9 mouse cellular contexts compared by ENCODE assay signal in genomic region chr19:29371284-29372081, GRCm38 (mm10). TPM values are rescaled to one million over a fixed set of nuclear protein-coding genes. Genes with fewer than 3 reads are reported as not detected.
DNase-seq lines count a peak whose midpoint lies in the region; ATAC-seq lines count a peak whose summit lies in the region.
"Had no signal": no experiment of that assay in that cellular context is flagged by ENCODE, and none has a peak within 500 bp of the region (broad histone marks: within the 10 kb centered on the region; RNA-seq: fewer than 3 reads in every experiment).

No protein-coding gene starts in this region.

- no peak for ATAC-seq in heart, embryonic 16.5 days (replicated peaks; ENCODE audit: extremely low read depth, insufficient read depth, low FRiP score)
- no peak for ATAC-seq in heart, embryonic 11.5 days (replicated peaks; ENCODE audit: insufficient number of reproducible peaks, low FRiP score, low TSS enrichment)
- ATAC-seq in liver, embryonic 15.5 days (ENCODE audit: insufficient read depth), result no peak
- ATAC-seq: Patski had no signal

- H3K4me3 ChIP-seq in heart, embryonic 16.5 days (ENCODE audit: low read length), result peak overlapping the region; percentile 24
- no peak overlapping the region for H3K4me3 ChIP-seq in heart, embryonic 11.5 days (ENCODE audit: low read depth, low read length)
- peak overlapping the region; percentile 34 for H3K4me3 ChIP-seq in liver, embryonic 15.5 days (replicated peaks)

- no peaks in the 10 kb centered on the region for H3K27me3 ChIP-seq in heart, embryonic 16.5 days (ENCODE audit: control insufficient read depth, insufficient read depth, low read length)
- no peaks in the 10 kb centered on the region for H3K27me3 ChIP-seq in heart, embryonic 11.5 days (ENCODE audit: control insufficient read depth, insufficient read depth, low read length)
- no peaks in the 10 kb centered on the region for H3K27me3 ChIP-seq in liver, embryonic 15.5 days
- H3K27me3 ChIP-seq: Patski had no signal

- peak; percentile 64 for DNase-seq in A20 (ENCODE audit: low read depth, low spot score)
- DNase-seq in Muller cell, postnatal 12 days (ENCODE audit: inconsistent ontology term), result peak; percentile 27
- DNase-seq in cerebellum, postnatal 14 days, result no peak
- DNase-seq in right cerebral cortex, adult 18-20 months, result no peak
- no peak for DNase-seq in spleen, postnatal 36 days (ENCODE audit: low spot score in 2 of 2)

- 0 out of 2 replicates have a peak overlapping the region, but pooled peaks have one; percentile 10 for H3K27ac ChIP-seq in heart, embryonic 16.5 days (ENCODE audit: low read length)
- no peak overlapping the region for H3K27ac ChIP-seq in heart, embryonic 11.5 days (ENCODE audit: low read depth, low read length)
- peak overlapping the region; percentile 51 for H3K27ac ChIP-seq in liver, embryonic 15.5 days (replicated peaks)

- no peaks in the 10 kb centered on the region for H3K36me3 ChIP-seq in heart, embryonic 16.5 days (ENCODE audit: control insufficient read depth, insufficient read depth)
- no peaks in the 10 kb centered on the region for H3K36me3 ChIP-seq in heart, embryonic 11.5 days (ENCODE audit: control insufficient read depth, insufficient read depth, low read length)
- H3K36me3 ChIP-seq in liver, embryonic 15.5 days (replicated peaks), result no peaks in the 10 kb centered on the region

- WGBS in heart, embryonic 16.5 days, result 75% methylated on average over 18 of the region's 18 CpGs
- 78% methylated on average over 18 of the region's 18 CpGs for WGBS in heart, embryonic 11.5 days (ENCODE audit: insufficient replicate concordance)
- 60% methylated on average over 18 of the region's 18 CpGs for WGBS in liver, embryonic 15.5 days (ENCODE audit: insufficient replicate concordance)

- no peaks in the 10 kb centered on the region for H3K9me3 ChIP-seq in heart, embryonic 16.5 days (replicated peaks; ENCODE audit: control insufficient read depth, low read length)
- H3K9me3 ChIP-seq in heart, embryonic 11.5 days (replicated peaks; ENCODE audit: control insufficient read depth, low read length), result no peaks in the 10 kb centered on the region
- H3K9me3 ChIP-seq in liver, embryonic 15.5 days (replicated peaks), result no peaks in the 10 kb centered on the region

- H3K4me2 ChIP-seq in heart, embryonic 16.5 days (ENCODE audit: low read depth, low read length), result peak overlapping the region; percentile 25
- H3K4me2 ChIP-seq in heart, embryonic 11.5 days, result no peak overlapping the region
- peak overlapping the region; percentile 44 for H3K4me2 ChIP-seq in liver, embryonic 15.5 days

- H3K9ac ChIP-seq in heart, embryonic 16.5 days (ENCODE audit: low read length), result peak overlapping the region; percentile 27; the same call in 1 of the 2 replicates
- no peak overlapping the region for H3K9ac ChIP-seq in heart, embryonic 11.5 days (ENCODE audit: low read depth, low read length)
- peak overlapping the region; percentile 5; the same call in 1 of the 2 replicates for H3K9ac ChIP-seq in liver, embryonic 15.5 days

- H3K4me1 ChIP-seq in heart, embryonic 16.5 days (ENCODE audit: control insufficient read depth, insufficient read depth, low read length), result peaks cover 6% of the 10 kb centered on the region
- H3K4me1 ChIP-seq in heart, embryonic 11.5 days (ENCODE audit: control insufficient read depth, insufficient read depth, low read length), result no peaks in the 10 kb centered on the region
- peaks cover 33% of the 10 kb centered on the region for H3K4me1 ChIP-seq in liver, embryonic 15.5 days (replicated peaks)

RNA-seq across cellular contexts. Expression of gene Cd274, which starts 4.2 kb away (rescaled TPM):
- polyA plus RNA-seq in heart, embryonic 16.5 days (2015; fragmentation: Nextera tagmentation; extraction: Ambion mirVana), result 1.6 and 4.1 TPM in 2 replicates
- polyA plus RNA-seq in heart, embryonic 11.5 days (2014; fragmentation: Nextera tagmentation; extraction: Ambion mirVana), result 0.48 and 0.62 TPM in 2 replicates
- 0.76 and 1.1 TPM in 2 replicates for polyA plus RNA-seq in liver, embryonic 15.5 days (2015; fragmentation: Nextera tagmentation; extraction: Ambion mirVana)

RNA-seq across cellular contexts. Expression of gene Plgrkt, which starts 4.3 kb away (rescaled TPM):
- 53.1 and 88.0 TPM in 2 replicates for polyA plus RNA-seq in heart, embryonic 16.5 days (2015; fragmentation: Nextera tagmentation; extraction: Ambion mirVana)
- 39.7 and 43.6 TPM in 2 replicates for polyA plus RNA-seq in heart, embryonic 11.5 days (2014; fragmentation: Nextera tagmentation; extraction: Ambion mirVana)
- 28.9 and 29.8 TPM in 2 replicates for polyA plus RNA-seq in liver, embryonic 15.5 days (2015; fragmentation: Nextera tagmentation; extraction: Ambion mirVana)

RNA-seq across cellular contexts. Expression of gene Rln1, which starts 37.0 kb away (rescaled TPM):
- polyA plus RNA-seq in heart, embryonic 16.5 days (2015; fragmentation: Nextera tagmentation; extraction: Ambion mirVana), result not detected in 2 replicates
- polyA plus RNA-seq in heart, embryonic 11.5 days (2014; fragmentation: Nextera tagmentation; extraction: Ambion mirVana), result 0.25 and 0.60 TPM in 2 replicates
- not detected in 2 replicates for polyA plus RNA-seq in liver, embryonic 15.5 days (2015; fragmentation: Nextera tagmentation; extraction: Ambion mirVana)
- polyA plus RNA-seq: Patski had no signal

RNA-seq across cellular contexts. Expression of gene Pdcd1lg2, which starts 39.2 kb away (rescaled TPM):
- polyA plus RNA-seq in heart, embryonic 16.5 days (2015; fragmentation: Nextera tagmentation; extraction: Ambion mirVana), result 0.26 and 0.41 TPM in 2 replicates
- polyA plus RNA-seq in heart, embryonic 11.5 days (2014; fragmentation: Nextera tagmentation; extraction: Ambion mirVana), result not detected in 2 replicates
- polyA plus RNA-seq in liver, embryonic 15.5 days (2015; fragmentation: Nextera tagmentation; extraction: Ambion mirVana), result not detected in 2 replicates

RNA-seq across cellular contexts. Expression of gene Insl6, which starts 46.3 kb away (rescaled TPM):
- 4.0 and 4.7 TPM in 2 replicates for polyA plus RNA-seq in heart, embryonic 16.5 days (2015; fragmentation: Nextera tagmentation; extraction: Ambion mirVana)
- 5.5 and 6.6 TPM in 2 replicates for polyA plus RNA-seq in heart, embryonic 11.5 days (2014; fragmentation: Nextera tagmentation; extraction: Ambion mirVana)
- 0.46 and 0.76 TPM in 2 replicates for polyA plus RNA-seq in liver, embryonic 15.5 days (2015; fragmentation: Nextera tagmentation; extraction: Ambion mirVana)

Comparison
In these comparisons a context has a peak if more than half of its experiments do, and no peak if none do; other contexts are left out.
1. DNase-seq: peak in A20 (single experiment) and Muller cell, postnatal 12 days (single experiment); none in cerebellum, postnatal 14 days (0 of 2), right cerebral cortex, adult 18-20 months (single experiment) and spleen, postnatal 36 days (0 of 2).